Mouse (Mus musculus): ENCODE measurements at regions not wholly inside any gene's neighbourhood (a gene's known extent, or its start where the extent isn't known, plus 50 kb on each side); places are given as distances from the start of the nearest gene placed in this dataset.

- no peak for ATAC-seq (replicated peaks; ENCODE audit: low read depth, poor library complexity, severe bottlenecking)
Measured at GRCm38 (mm10) chr2:45572906-45573305, 455.7 kb upstream of the Zeb2 start.

GRCm38 (mm10) chr2:45554707-45555106, 437.5 kb upstream of the Zeb2 start:
- peak; percentile 45; the same call in 1 of the 2 replicates for ATAC-seq (replicated peaks; ENCODE audit: low read depth, poor library complexity, severe bottlenecking)

GRCm38 (mm10) chr2:45541394-45541793, 424.2 kb upstream of the Zeb2 start:
- no peak for ATAC-seq (replicated peaks; ENCODE audit: low read depth, poor library complexity, severe bottlenecking)

DNA sequence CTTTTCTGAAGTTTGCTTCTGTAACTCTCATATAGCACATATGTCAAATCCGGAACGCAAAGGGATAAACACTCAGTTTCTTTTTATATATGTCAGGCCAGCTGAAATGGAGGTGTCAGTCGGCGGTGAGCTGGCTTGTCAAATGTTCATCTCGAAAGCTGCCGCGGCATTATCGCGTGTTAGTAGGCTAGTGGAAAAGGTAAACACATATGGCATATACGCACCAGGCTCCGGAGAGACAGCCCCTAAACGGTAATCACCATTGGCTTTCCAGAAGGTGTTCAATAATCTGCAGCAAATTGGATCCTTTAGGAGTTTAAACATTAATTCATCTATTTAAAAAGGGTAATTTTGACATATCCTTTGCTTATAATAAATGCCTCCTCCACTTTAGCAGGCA, 421.8 kb upstream of the Zeb2 start:
- ATAC-seq (replicated peaks; ENCODE audit: low read depth, poor library complexity, severe bottlenecking), result no peak

DNA sequence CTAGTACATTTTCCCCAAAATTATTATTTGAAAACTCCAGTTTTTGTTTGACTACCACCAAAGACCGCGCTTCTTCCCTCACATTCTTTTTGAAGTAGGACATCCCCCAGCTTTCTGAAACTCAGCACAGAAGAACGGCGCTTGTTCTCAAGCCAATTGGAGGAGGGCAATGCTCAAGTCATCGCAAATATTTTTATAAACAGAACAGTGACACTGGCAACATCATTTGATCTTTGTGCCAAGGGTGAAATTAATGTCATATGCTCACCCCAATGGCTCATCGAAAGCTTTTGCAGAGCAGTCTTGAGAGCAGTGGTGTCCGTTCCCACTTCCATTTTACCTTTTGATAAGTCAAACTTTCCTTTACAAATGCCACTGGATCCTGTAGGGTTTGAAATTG, 420.5 kb upstream of the Zeb2 start:
- no peak for ATAC-seq (replicated peaks; ENCODE audit: low read depth, poor library complexity, severe bottlenecking)

DNA sequence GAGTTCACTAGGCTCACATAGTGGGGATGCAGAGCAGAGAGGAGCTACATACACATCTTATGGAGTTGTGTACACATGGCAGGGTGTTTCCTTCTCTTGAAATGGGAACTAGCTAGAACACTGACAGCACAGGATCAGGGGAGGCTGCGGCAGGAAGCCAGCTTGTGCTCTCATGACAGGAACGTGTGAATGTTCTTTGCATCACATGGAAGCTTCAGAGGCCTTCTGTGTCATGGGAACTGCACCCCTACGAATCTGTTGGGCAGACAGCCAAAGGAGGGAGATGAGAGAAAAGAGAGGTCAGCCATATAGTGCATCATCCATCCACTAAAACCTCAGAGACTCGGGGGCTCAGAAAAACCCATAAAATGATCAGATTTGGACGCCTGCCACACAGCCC, 417.6 kb upstream of the Zeb2 start:
- no peak for ATAC-seq (replicated peaks; ENCODE audit: low read depth, poor library complexity, severe bottlenecking)

DNA sequence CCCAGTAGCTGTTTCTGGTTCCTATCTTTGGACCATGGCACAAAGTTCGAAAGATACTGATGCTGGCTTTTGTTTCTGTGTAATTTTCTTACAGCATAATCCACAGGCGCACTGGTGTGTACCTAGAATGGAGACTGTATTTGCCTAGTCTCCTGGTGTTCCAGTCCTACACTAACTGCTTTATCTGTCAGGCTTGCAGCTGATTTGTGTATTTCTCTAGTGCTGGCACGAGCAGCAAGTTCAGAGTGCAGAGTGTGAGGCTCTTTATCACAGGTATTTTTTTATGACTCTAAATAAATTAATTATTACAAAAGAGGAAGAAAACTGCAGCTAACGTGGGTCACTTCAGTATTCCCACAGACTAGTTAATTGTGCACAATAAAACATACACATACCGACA, 405.1 kb upstream of the Zeb2 start:
- no peak for ATAC-seq (replicated peaks; ENCODE audit: low read depth, poor library complexity, severe bottlenecking)

DNA sequence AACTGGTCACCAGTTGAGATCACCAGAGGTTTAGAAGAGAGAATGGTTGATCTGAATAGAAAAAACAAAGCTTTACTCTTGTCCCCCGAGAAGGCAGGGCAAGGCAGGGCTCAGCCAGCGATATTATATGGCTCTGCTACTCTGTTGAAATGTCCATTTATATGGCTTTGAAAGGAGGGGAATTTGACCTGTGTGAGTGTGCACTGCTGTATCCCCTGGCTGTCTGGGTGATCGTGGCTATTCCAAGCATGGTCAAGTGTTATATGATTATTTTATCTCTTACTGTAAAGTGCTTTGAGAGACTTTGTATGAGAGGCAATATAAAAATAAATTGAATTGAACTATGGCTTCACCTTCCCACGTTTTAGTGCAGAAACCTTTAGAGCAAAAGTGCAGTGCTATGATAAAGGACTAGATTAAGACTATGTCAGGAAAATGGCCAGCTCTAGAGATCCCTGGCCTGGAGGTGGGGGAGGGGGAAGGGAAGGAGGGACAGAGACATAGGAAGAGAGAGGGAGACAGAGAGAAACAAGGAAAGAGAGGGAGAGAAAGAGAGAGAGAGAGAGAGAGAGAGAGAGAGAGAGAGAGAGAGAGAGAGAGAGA, 402.5 kb upstream of the Zeb2 start:
- ATAC-seq (replicated peaks; ENCODE audit: low read depth, poor library complexity, severe bottlenecking), result no peak

- no peak for ATAC-seq (replicated peaks; ENCODE audit: low read depth, poor library complexity, severe bottlenecking)
Measured at GRCm38 (mm10) chr2:45514290-45515180, 397.3 kb upstream of the Zeb2 start.

DNA sequence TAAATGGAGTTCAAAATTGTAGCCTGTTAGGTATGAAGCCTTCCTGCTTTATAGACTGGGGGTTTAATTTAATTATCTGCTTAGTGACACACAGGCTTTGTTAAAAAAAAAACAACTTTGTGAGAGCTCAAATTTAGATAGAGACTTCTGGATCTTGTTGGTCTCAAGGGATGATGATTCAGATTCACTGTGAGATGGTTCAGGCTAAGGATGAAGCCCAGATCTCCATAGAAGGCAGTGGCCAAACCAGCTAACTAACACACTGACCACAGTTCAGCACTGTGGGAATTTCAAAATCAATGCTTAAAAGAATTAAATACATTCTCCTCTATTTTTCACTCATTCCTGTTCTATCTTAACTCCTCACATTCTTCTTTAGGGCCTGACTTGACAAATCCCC, 395.7 kb upstream of the Zeb2 start:
- ATAC-seq (replicated peaks; ENCODE audit: low read depth, poor library complexity, severe bottlenecking), result no peak

DNA sequence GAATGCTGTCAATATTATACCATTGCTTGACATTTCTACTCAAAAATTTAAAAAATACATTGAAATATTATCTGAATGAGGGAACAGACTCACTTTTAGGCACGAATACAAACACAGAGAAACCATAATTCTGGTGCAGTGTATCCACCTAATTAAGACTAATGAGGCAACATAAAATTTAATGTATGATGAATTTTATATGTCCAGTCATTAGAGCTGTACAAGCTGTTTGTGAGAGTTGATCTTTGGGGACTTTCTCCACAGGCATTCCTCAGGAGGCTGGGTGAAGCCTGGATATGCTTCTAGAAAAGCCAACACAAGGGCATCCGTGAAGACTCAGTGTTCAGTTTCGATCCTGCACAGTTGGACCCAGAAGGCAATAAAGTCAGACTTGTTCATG, 394.6 kb upstream of the Zeb2 start:
- ATAC-seq (replicated peaks; ENCODE audit: low read depth, poor library complexity, severe bottlenecking), result no peak

- no peak for ATAC-seq (replicated peaks; ENCODE audit: low read depth, poor library complexity, severe bottlenecking)
Measured at GRCm38 (mm10) chr2:45504468-45504867, 387.3 kb upstream of the Zeb2 start.

GRCm38 (mm10) chr2:45493656-45494055, 376.5 kb upstream of the Zeb2 start:
- ATAC-seq (replicated peaks; ENCODE audit: low read depth, poor library complexity, severe bottlenecking), result no peak

- no peak for ATAC-seq (replicated peaks; ENCODE audit: low read depth, poor library complexity, severe bottlenecking)
Measured at GRCm38 (mm10) chr2:45486530-45486929, 369.3 kb upstream of the Zeb2 start.

- ATAC-seq (replicated peaks; ENCODE audit: low read depth, poor library complexity, severe bottlenecking), result no peak
Measured at GRCm38 (mm10) chr2:45485477-45485876, 368.3 kb upstream of the Zeb2 start.

- ATAC-seq (replicated peaks; ENCODE audit: low read depth, poor library complexity, severe bottlenecking), result no peak
Measured at GRCm38 (mm10) chr2:45480671-45481070, 363.5 kb upstream of the Zeb2 start.

DNA sequence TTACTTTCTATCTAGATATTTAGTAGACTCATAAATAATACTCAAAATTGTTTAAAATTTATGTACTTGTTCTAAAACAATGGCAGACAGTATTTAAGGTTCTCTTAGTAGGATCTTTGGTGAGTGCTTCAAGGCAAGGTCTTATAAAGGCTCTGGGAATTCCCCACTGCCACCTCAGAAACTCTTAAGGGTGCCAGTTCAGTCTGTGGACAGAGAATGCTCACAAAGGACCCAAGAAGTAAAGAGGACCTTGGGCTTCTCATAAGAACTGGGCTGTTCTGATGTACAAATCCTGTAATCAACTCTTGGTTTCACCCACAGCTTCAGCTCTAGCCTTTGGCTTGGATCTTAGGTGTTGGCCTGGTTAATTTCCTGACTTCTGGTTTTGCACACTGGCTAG, 358.8 kb upstream of the Zeb2 start:
- no peak for ATAC-seq (replicated peaks; ENCODE audit: low read depth, poor library complexity, severe bottlenecking)

GRCm38 (mm10) chr2:45464306-45464705, 347.1 kb upstream of the Zeb2 start:
- no peak for ATAC-seq (replicated peaks; ENCODE audit: low read depth, poor library complexity, severe bottlenecking)

GRCm38 (mm10) chr2:45459410-45459809, 342.2 kb upstream of the Zeb2 start:
- ATAC-seq (replicated peaks; ENCODE audit: low read depth, poor library complexity, severe bottlenecking), result no peak

DNA sequence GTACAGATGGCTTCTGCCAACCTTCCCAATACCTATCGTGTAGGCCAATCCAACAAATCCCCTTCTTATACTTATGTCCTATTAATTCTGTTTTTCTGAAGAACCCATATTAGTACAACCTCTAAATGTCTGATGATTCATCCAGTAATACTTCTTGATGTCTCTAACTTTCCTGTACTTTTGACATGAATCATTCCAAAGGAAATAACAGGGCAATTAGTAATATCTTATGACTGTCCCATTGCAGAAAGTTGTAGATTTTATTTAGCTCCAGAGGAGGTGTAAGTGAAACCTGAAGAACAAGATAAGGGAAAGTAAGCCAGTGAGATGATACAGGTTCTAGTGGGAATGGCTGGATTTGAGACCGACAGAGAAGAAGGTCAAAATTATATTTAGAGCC, 337.6 kb upstream of the Zeb2 start:
- ATAC-seq (replicated peaks; ENCODE audit: low read depth, poor library complexity, severe bottlenecking), result no peak

DNA sequence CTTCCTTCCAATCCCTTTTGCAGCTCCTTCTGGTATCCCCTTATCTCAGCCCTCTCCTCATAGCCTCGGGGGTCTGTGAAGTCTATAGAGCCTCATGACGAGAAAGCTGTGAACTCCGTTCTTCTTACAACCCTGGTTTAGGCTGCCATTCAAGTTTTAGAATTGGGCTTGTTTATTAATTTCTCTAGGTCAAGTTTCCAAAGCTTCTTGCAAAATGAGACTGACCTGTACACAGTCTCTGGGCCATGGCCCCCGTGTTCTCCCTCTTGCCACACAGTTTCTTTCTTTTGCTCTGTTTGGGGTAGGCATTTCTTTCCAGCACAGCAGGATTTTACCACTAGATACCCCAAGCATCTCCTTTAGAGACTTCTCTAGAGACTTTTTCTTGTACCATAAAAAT, 322.0 kb upstream of the Zeb2 start:
- ATAC-seq (replicated peaks; ENCODE audit: low read depth, poor library complexity, severe bottlenecking), result no peak

GRCm38 (mm10) chr2:45438739-45439138, 321.5 kb upstream of the Zeb2 start:
- ATAC-seq (replicated peaks; ENCODE audit: low read depth, poor library complexity, severe bottlenecking), result no peak

All from common myeloid progenitor, adult 5-6 weeks (primary cell).